Mouse (Mus musculus): ENCODE results near the gene Mreg. TPM values are rescaled to one million over a fixed set of nuclear protein-coding genes. Genes with fewer than 3 reads are reported as not detected.
A peak's percentile ranks its signal among the peaks of the same experiment; 100 is the strongest.

Mreg gene
- polyA plus RNA-seq, 1 experiment from 2014 or later = 3.9 TPM

DNA sequence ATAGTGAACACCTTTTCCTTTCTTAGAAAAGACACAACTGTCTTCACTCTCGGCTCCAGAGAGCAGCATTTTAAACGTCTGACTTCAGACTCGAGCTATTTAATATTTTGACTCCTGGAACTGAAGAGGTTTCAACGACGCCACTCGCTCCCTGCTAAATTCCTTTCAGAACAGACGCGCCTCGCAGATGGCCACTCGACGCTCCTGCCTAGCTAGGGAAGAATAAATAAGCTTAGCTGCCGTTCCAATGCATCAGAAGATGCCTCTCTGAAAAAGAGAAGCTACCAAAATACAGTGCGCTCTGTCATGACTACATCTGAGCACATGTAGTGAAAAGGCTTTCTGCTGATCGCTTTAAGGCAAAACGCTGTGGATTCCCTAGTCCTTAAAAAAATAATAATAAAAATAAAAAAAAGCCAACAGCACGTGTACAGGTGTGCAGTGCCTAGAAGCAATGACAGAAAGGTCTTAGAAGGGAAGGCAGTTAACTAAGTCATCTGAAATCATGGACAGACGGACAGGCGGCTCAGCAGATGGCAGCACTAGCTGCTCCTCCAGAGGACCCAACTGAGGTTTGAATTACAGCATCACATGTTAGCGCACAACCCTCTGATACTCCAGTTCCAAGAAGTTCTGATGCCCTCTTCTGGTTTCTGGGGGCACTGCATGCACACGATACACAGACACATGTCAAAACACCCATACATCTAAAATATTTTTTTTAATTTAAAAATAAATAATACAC lies 46.2 kb downstream of the Mreg start:
- no peak for ATAC-seq (ENCODE audit: insufficient number of reproducible peaks, insufficient read depth, low FRiP score, low TSS enrichment, low read depth)
- H3K9me3 ChIP-seq = no peaks in the 10 kb centered on the region
- no peaks in the 10 kb centered on the region for H3K4me1 ChIP-seq
- no peak overlapping the region for H3K9ac ChIP-seq
- no peak overlapping the region for H3K4me3 ChIP-seq
- no peak overlapping the region for H3K27ac ChIP-seq
- WGBS = 86% methylated on average over 20 of the region's 20 CpGs
- H3K27me3 ChIP-seq = no peaks in the 10 kb centered on the region
- H3K36me3 ChIP-seq = no peaks in the 10 kb centered on the region
- H3K4me2 ChIP-seq = no peak overlapping the region

DNA sequence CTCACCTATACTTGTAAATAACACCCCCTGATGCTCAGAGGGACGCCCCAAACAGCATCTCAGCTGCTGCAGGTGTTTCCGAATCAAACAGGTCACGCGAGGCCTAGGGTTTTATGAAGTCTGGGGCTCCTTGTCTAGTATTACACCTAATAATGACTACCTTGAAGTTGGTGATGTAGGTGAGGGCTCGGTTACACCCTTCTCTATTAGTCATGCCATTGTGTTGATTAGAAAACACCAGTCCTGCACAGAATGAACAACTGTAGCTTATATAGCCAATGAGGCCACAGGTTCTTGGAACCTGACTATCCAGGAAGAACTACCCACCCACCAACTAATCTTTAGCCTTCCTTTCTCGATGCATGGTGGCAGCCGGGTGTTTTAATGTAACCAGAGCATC lies 51.8 kb downstream of the Mreg start:
- H3K36me3 ChIP-seq = no peaks in the 10 kb centered on the region
- no peaks in the 10 kb centered on the region for H3K27me3 ChIP-seq
- no peak overlapping the region for H3K27ac ChIP-seq
- H3K4me2 ChIP-seq = no peak overlapping the region
- H3K9ac ChIP-seq = no peak overlapping the region
- H3K4me1 ChIP-seq = no peaks in the 10 kb centered on the region
- H3K9me3 ChIP-seq = no peaks in the 10 kb centered on the region
- H3K4me3 ChIP-seq = no peak overlapping the region
- ATAC-seq (ENCODE audit: insufficient number of reproducible peaks, insufficient read depth, low FRiP score, low TSS enrichment, low read depth) = no peak
- WGBS = 83% methylated on average over 7 of the region's 7 CpGs

DNA sequence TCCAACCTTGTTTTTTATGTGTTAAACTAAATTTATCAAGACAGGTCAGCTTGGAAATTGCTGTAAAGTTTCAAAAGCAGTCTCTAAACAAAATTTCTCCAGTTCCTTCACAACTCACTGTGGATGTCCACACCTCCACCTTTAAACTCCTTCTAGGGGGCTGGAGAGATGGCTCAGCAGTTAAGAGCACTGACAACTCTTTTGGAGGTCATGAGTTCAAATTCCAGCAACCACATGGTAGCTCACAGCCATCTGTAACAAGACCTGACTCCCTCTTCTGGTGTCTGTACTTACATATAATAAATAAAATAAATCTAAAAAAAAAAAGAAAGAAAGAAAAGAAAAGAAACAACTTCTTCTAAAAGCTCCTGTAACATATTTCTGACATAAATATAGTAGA lies 67.1 kb downstream of the Mreg start:
- Histone ChIP-seq H3K27me3 (no peaks in the 10 kb centered on the region), H3K4me1 (no peaks in the 10 kb centered on the region), H3K27ac (no peak overlapping the region), H3K4me3 (no peak overlapping the region), H3K4me2 (no peak overlapping the region), H3K9me3 (no peaks in the 10 kb centered on the region), H3K36me3 (no peaks in the 10 kb centered on the region), H3K9ac (no peak overlapping the region)
- no peak for ATAC-seq (ENCODE audit: insufficient number of reproducible peaks, insufficient read depth, low FRiP score, low TSS enrichment, low read depth)

DNA sequence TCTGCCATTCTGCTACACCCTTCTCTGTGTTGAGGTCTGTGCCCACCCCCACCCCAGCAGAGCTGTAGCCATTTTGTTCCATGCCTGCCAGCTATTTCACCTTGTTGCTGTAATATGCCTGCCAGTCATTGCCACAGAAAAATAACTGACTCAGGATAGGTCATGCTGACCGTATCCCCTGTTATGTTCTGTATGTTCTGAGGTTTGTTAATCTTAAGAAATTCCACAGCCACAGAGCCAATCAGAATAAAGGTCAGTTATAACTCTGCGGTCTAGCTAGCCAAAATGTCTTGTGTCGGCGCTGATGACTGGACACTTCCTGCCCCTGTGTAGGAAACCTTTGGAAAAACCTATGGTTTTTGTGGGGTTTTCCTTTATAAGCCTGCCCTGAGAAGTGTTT lies 67.7 kb downstream of the Mreg start:
- no peak overlapping the region for H3K27ac ChIP-seq
- no peaks in the 10 kb centered on the region for H3K9me3 ChIP-seq
- H3K9ac ChIP-seq = no peak overlapping the region
- ATAC-seq (ENCODE audit: insufficient number of reproducible peaks, insufficient read depth, low FRiP score, low TSS enrichment, low read depth) = no peak
- H3K4me1 ChIP-seq = no peaks in the 10 kb centered on the region
- H3K36me3 ChIP-seq = no peaks in the 10 kb centered on the region
- WGBS = 81% methylated on average over 4 of the region's 4 CpGs
- H3K4me2 ChIP-seq = no peak overlapping the region
- no peak overlapping the region for H3K4me3 ChIP-seq
- no peaks in the 10 kb centered on the region for H3K27me3 ChIP-seq

DNA sequence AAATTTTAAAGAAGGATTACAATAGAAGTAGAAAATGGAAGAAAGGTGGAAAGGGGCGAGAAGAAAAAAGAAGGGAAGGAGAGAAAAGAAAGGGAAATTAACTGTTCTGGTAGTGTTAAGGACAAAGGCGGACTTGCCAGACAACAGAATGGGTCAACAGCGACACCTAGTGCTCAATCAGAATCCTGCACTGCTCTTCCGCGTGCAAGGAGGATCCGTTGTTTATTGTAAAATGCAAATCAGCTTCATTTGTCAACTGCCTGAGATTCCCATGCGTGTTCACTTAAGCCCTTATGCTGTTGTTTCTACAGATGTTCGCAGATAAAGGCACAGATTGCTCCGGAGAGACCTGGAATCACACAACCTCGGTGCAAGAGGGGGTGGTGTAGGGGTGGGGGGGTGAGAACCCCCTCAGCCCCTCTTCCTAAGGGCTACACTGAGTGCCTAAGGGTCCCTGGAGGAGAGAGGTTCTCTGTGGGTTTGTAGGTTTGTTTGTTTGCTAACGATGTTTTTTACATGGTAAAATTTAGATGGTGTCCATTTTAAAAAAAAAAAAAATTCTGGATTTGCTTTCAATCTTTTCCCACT lies 70.1 kb downstream of the Mreg start:
- peak overlapping the region; percentile 22 for H3K4me3 ChIP-seq
- no peaks in the 10 kb centered on the region for H3K36me3 ChIP-seq
- H3K27me3 ChIP-seq = no peaks in the 10 kb centered on the region
- no peak for ATAC-seq (ENCODE audit: insufficient number of reproducible peaks, insufficient read depth, low FRiP score, low TSS enrichment, low read depth)
- H3K9me3 ChIP-seq = no peaks in the 10 kb centered on the region
- H3K9ac ChIP-seq = peak overlapping the region; percentile 64
- WGBS = 4% methylated on average over 11 of the region's 11 CpGs
- peak overlapping the region; percentile 54 for H3K4me2 ChIP-seq
- H3K27ac ChIP-seq = no peak overlapping the region
- no peaks in the 10 kb centered on the region for H3K4me1 ChIP-seq

DNA sequence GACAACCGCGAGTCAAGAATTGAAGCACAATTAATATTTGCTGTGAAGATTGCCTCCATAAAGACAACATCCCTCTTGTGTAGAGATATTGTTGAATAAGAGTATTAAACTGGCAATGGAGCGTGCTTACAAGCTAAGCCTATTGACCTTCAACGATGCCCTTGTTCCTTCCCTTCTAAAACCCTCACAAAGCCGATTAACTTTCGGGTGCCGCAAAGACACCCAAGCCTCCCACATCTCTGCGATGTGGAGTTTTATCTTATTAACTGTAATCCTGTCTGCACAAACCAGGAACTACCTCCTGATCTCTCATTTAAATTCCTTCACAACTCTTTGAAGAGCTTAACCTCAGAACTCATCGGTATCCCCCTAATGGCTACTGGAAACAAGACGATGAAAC lies 76.0 kb downstream of the Mreg start:
- no peak overlapping the region for H3K9ac ChIP-seq
- WGBS = 89% methylated on average over 10 of the region's 10 CpGs
- ATAC-seq (ENCODE audit: insufficient number of reproducible peaks, insufficient read depth, low FRiP score, low TSS enrichment, low read depth) = no peak
- H3K4me2 ChIP-seq = no peak overlapping the region
- no peak overlapping the region for H3K4me3 ChIP-seq
- H3K9me3 ChIP-seq = peaks cover 7% of the 10 kb centered on the region; the same call in 1 of the 2 replicates
- no peak overlapping the region for H3K27ac ChIP-seq
- H3K4me1 ChIP-seq = no peaks in the 10 kb centered on the region
- no peaks in the 10 kb centered on the region for H3K27me3 ChIP-seq
- no peaks in the 10 kb centered on the region for H3K36me3 ChIP-seq

DNA sequence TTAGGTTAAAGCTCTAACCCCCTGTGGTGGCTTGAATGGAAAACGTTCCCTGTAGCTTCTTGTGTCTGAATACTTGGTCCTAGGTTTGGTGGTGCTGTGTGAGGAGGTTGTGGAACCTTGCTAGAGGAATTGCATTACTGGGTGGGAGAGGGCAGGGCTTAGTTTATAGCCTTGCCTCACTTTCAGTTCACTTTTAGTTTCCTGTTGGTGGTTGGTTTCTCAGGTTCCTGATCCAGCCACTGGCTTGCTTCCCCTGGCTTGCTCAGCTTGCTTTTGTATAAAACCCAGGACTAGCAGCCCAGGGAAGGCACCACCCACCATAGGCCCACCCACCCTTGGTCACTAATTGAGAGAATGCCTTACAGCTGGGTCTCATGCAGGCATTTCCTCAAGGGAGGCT lies 77.6 kb downstream of the Mreg start:
- no peaks in the 10 kb centered on the region for H3K27me3 ChIP-seq
- no peaks in the 10 kb centered on the region for H3K36me3 ChIP-seq
- no peaks in the 10 kb centered on the region for H3K4me1 ChIP-seq
- no peak overlapping the region for H3K4me2 ChIP-seq
- H3K9ac ChIP-seq = no peak overlapping the region
- 74% methylated on average over 1 of the region's 1 CpGs for WGBS
- H3K9me3 ChIP-seq = peaks cover 7% of the 10 kb centered on the region; the same call in 1 of the 2 replicates
- no peak for ATAC-seq (ENCODE audit: insufficient number of reproducible peaks, insufficient read depth, low FRiP score, low TSS enrichment, low read depth)
- H3K27ac ChIP-seq = no peak overlapping the region
- H3K4me3 ChIP-seq = no peak overlapping the region

DNA sequence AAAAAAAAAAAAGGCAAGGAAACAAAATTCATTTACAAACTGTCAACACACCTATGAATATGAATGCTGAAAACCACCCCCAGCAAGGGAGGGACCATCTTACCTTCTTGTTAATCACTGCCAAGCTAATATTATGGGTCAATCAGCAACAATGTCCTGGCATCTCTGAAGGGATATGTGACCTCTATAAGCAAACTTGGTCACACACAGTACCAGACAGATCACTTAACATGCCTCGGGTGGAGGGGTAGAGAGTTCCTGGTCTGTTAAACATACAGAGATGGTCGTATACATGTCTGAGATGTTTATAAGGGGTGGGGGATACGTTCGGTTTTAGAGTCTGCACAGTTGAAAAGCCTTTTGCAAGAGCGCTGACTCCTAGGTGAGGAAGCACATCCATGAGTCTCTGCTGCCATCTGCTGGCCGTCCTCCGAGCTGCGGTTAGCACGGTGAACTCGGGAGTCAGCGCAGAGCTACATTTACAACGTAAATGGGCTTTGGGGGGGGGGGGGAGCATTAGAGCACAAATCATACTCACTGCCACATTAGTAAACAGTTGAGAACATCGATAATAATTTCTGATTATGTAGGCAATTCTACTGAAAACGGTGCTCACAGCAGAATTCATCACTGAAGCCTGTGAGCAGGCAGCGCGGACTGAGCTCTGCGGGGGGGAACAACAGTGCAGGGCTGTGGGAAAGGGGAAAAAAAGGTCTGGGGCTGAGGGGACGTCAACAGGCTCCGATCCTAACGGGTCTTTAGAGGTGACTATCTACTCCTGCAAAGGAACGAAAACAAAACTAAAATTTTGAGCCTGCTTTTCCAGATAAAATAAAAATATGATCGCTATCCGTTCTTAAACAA lies 88.4 kb downstream of the Mreg start:
- H3K4me2 ChIP-seq = no peak overlapping the region
- H3K4me3 ChIP-seq = no peak overlapping the region
- no peak overlapping the region for H3K9ac ChIP-seq
- ATAC-seq (ENCODE audit: insufficient number of reproducible peaks, insufficient read depth, low FRiP score, low TSS enrichment, low read depth) = peak; percentile 56; the same call in 1 of the 2 replicates
- WGBS = 31% methylated on average over 23 of the region's 23 CpGs
- H3K27ac ChIP-seq = no peak overlapping the region
- no peaks in the 10 kb centered on the region for H3K27me3 ChIP-seq
- H3K36me3 ChIP-seq = no peaks in the 10 kb centered on the region
- H3K4me1 ChIP-seq = peaks cover 4% of the 10 kb centered on the region; the same call in 1 of the 2 replicates
- no peaks in the 10 kb centered on the region for H3K9me3 ChIP-seq

DNA sequence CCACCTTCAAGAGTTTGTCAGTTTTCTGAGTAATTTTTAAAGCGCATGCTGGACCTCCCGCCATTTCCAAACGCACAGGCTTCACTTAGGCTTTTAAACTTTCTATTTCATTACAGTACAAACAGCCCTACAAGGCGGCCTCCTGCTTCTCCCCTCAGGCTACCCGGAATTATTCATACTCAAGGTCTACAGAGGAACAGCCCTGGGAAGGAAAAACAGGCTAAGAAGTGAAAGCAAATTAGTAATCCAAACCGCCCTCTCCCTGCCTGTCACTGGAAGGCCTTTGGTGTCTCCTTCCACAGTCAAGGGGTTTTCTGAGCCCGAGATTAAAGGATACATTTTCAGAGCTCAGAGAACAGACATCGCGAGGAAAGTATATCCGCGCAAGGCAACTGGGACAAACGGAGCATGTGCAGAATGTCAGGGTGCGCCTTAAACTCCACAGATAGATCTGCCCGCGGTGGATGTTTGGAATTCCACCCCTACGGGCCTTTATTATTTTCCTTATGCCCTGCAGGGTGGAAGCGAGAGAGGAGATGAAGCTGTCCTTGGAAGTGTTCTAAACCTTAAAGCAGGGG lies 90.4 kb downstream of the Mreg start:
- Histone ChIP-seq H3K27me3 (no peaks in the 10 kb centered on the region), H3K27ac (peak overlapping the region; percentile 39; the same call in 1 of the 2 replicates), H3K9me3 (no peaks in the 10 kb centered on the region), H3K9ac (no peak overlapping the region), H3K4me2 (no peak overlapping the region), H3K4me3 (no peak overlapping the region), H3K36me3 (no peaks in the 10 kb centered on the region), H3K4me1 (peaks cover 4% of the 10 kb centered on the region; the same call in 1 of the 2 replicates)
- WGBS = 64% methylated on average over 17 of the region's 17 CpGs
- ATAC-seq (ENCODE audit: insufficient number of reproducible peaks, insufficient read depth, low FRiP score, low TSS enrichment, low read depth) = no peak

DNA sequence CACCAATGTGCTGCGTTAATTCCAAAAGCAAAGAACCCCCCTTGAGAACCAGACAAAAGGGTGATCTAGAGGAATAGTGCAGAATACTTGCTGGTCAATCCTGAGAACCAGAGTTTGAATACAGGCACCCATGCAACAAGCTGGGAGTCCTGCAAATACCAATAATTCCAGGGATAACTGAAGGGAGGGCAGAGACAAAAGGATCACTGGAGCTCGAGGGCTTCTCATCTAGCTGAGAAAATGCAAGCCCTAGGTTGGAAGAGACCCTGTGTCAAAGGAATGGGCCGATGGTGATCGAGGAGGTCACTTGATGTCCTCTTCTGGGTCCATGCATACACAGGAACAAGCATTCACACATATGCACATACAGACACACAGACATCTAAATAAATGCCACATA lies 92.1 kb downstream of the Mreg start:
- ATAC-seq (ENCODE audit: insufficient number of reproducible peaks, insufficient read depth, low FRiP score, low TSS enrichment, low read depth) = no peak
- no peak overlapping the region for H3K9ac ChIP-seq

DNA sequence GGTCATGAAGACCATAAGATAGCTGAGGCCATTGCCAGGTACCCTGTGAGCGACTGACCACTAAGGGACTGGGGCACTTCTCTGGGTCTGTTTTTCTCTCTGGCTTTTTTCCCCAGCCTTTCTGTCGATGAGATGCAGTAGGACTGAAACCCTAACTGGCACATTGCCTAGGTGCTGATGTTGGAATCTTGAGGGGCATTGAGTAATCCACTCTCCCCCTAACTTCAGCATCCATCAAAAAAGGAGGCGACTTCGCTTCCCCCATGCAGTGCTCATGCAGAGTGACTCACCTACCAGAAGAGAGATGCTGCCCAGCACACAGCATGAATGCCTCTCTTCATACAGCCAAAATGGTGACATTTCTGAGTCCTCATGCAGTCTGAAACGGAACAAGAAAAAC lies 97.9 kb downstream of the Mreg start:
- Histone ChIP-seq H3K36me3 (no peaks in the 10 kb centered on the region), H3K4me3 (no peak overlapping the region), H3K27ac (no peak overlapping the region), H3K27me3 (no peaks in the 10 kb centered on the region), H3K4me1 (0 out of 2 replicates have a peak, but pooled peaks cover under 1% of the 10 kb centered on the region), H3K9ac (no peak overlapping the region), H3K9me3 (no peaks in the 10 kb centered on the region), H3K4me2 (no peak overlapping the region)
- no peak for ATAC-seq (ENCODE audit: insufficient number of reproducible peaks, insufficient read depth, low FRiP score, low TSS enrichment, low read depth)
- 81% methylated on average over 5 of the region's 5 CpGs for WGBS

More for the DNA sequence above, 92.1 kb downstream of the Mreg start:
- no peaks in the 10 kb centered on the region for H3K27me3 ChIP-seq
- H3K4me1 ChIP-seq = peaks cover 4% of the 10 kb centered on the region; the same call in 1 of the 2 replicates
- WGBS = 68% methylated on average over 4 of the region's 4 CpGs
- no peaks in the 10 kb centered on the region for H3K36me3 ChIP-seq
- H3K9me3 ChIP-seq = no peaks in the 10 kb centered on the region
- no peak overlapping the region for H3K27ac ChIP-seq
- no peak overlapping the region for H3K4me3 ChIP-seq
- no peak overlapping the region for H3K4me2 ChIP-seq
